Mouse (Mus musculus) neural tube, embryonic 14.5 days (tissue): Measurements from ENCODE around the gene 3110082I17Rik. TPM values are rescaled to one million over a fixed set of nuclear protein-coding genes. Genes with fewer than 3 reads are reported as not detected.

ENCODE experiments used
- ATAC-seq: fragments of 200-750 bp; cut with Nextera tagmentation; 2 replicates; pipeline ENCODE4 v1.8.0; 2017; ENCODE audit warnings: low read depth, mild to moderate bottlenecking, moderate TSS enrichment, moderate library complexity
- H3K27ac ChIP-seq: fragments of 300-500 bp; sonication (generic); 2 replicates; pipeline ENCODE4 v1.5.1; 2014; ENCODE audit warnings: low read depth, mild to moderate bottlenecking, control low read depth, low read length, moderate library complexity, mixed read lengths
- H3K27me3 ChIP-seq: fragments of 300-500 bp; sonication (generic); 2 replicates; pipeline ENCODE4 v1.6.1; 2014; ENCODE audit warnings: low read length; ENCODE audit not compliant: control insufficient read depth, insufficient read depth
- H3K36me3 ChIP-seq: fragments of 300-500 bp; sonication (generic); 2 replicates; pipeline ENCODE4 v1.6.1; 2014; ENCODE audit warnings: low read length, mixed read lengths; ENCODE audit not compliant: control insufficient read depth, insufficient read depth
- H3K4me1 ChIP-seq: fragments of 300-500 bp; sonication (generic); 2 replicates; pipeline ENCODE4 v1.6.1; 2014; ENCODE audit warnings: low read length; ENCODE audit not compliant: control insufficient read depth, insufficient read depth
- H3K4me2 ChIP-seq: fragments of 300-500 bp; sonication (generic); 2 replicates; pipeline ENCODE4 v1.6.1; 2014; ENCODE audit warnings: mild to moderate bottlenecking, low read depth, low read length, control low read depth
- H3K4me3 ChIP-seq: fragments of 300-500 bp; sonication (generic); 2 replicates; pipeline ENCODE4 v1.5.1; 2014; ENCODE audit warnings: low read depth, low read length, control low read depth, mixed read lengths
- H3K9ac ChIP-seq: fragments of 300-500 bp; sonication (generic); replicated peaks from 2 replicates; pipeline ENCODE4 v1.6.1; 2014; ENCODE audit warnings: low read depth, mild to moderate bottlenecking, control low read depth, low read length, mixed read lengths
- H3K9me3 ChIP-seq: fragments of 300-500 bp; sonication (generic); 2 replicates; pipeline ENCODE4 v1.6.1; 2016; ENCODE audit warnings: low read length; ENCODE audit not compliant: control insufficient read depth
- WGBS: fragments of 180-500 bp; shearing (Covaris S2); extraction: QIAGEN DNeasy Blood & Tissue Kit; methylation state at CpG from one replicate; pipeline ENCODE4 v1.1.7; 2014; 5-methylcytosine and 5-hydroxymethylcytosine counted together
- polyA plus RNA-seq: library from polyadenylated mRNA; unstranded; fragments of >200 nt; fragmentation: Nextera tagmentation; extraction: Ambion mirVana; gene quantifications from 2 replicates; pipeline ENCODE4 v1.2.1, GENCODE M21; 2014

The 3110082I17Rik gene
- polyA plus RNA-seq, 1 experiment from 2014 or later: 11.7 TPM

DNA sequence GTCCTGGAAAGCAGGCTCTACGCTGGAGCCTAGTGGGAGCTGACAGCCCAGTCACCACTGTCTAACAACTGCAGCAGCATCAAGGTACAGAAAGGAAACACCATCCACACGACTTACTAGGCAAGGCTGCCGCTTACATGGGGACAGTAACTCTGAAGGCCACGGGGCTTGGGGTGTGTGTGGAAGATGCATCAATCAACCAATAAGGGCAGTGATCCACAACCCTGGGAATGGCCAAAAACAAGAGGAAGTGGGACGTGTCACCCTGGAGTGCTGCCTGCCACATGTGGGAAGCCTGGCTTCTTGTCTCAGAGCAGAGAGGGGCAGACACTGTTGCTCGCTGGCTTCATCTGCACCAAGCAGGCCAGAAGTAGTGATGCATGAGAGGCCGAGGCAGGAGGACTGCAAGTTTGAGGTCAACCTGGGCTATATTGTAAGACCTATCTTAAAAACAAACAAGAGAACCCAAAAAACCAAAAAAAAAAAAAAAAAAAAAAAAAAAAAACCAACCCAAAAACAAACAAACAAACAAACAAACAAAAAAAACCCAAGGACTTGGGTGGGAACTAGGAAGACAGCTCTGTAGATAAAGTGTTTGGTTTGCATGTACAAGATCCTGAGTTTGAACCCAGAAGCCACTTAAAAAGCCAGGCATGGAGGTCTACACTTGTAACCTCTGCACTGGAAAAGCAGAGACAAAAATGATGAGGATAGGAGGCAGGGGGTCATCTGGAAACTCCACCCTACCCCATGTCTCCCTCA, 27.4 kb downstream of the 3110082I17Rik start:
- 52% methylated on average over 7 of the region's 7 CpGs for WGBS
- Histone ChIP-seq H3K36me3 (no peaks in the 10 kb centered on the region), H3K4me1 (peaks cover 55% of the 10 kb centered on the region), H3K9ac (no peak overlapping the region), H3K4me2 (no peak overlapping the region), H3K27me3 (no peaks in the 10 kb centered on the region), H3K4me3 (no peak overlapping the region), H3K9me3 (no peaks in the 10 kb centered on the region), H3K27ac (no peak overlapping the region)
- no peak for ATAC-seq

DNA sequence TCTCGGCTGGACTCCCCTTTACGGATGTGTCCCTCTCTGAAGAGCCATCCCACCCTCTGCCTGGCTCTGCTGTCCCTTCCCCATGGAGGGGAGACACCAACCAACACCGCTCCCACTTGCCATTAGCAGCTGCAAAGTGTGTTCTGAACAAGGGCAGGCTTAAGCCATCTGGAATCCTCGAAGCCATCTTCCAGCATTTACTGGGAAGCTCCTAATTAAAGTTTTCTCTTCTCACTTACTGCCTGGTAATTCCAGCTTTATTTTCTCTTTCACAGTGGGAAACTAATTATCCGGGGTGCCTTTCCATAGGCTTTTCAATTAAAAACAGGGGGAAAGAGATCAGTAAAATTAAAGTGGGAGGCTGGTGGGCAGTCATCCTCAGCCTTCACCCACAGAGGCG, 28.0 kb downstream of the 3110082I17Rik start:
- no peak overlapping the region for H3K4me2 ChIP-seq
- no peak overlapping the region for H3K9ac ChIP-seq
- no peaks in the 10 kb centered on the region for H3K27me3 ChIP-seq
- no peaks in the 10 kb centered on the region for H3K9me3 ChIP-seq
- no peak for ATAC-seq
- no peak overlapping the region for H3K4me3 ChIP-seq
- WGBS: 45% methylated on average over 6 of the region's 6 CpGs
- peaks cover 56% of the 10 kb centered on the region for H3K4me1 ChIP-seq
- no peaks in the 10 kb centered on the region for H3K36me3 ChIP-seq
- 0 out of 2 replicates have a peak overlapping the region, but pooled peaks have one; percentile 46 for H3K27ac ChIP-seq

DNA sequence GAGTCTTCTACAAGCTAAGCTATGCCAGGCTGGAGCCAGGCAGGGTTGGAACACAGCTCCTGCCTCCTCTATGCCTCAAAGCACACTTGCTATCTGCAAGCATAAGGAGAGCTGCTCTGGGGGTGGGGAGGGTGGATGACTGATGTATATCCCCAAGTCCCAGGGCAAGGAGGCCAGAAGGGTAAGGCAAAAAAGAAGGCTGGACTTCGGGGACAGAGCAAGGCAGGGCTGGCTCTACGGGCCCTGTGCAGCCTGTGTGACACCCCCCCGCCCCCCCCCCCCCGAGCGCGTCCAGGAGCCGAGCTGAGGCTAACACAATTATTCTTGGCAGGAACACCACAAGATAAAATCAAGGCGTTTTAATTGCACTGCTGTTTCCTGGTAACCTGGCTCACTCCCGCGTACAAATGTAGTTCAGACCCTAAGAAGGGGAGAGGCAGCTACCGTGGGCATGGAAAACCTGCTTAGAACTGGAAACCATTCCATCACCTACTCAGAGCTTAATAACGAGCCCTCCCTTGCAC, 30.4 kb downstream of the 3110082I17Rik start:
- Histone ChIP-seq H3K27me3 (no peaks in the 10 kb centered on the region), H3K9ac (no peak overlapping the region), H3K4me2 (no peak overlapping the region), H3K27ac (peak overlapping the region; percentile 52), H3K4me1 (peaks cover 49% of the 10 kb centered on the region), H3K9me3 (no peaks in the 10 kb centered on the region), H3K4me3 (no peak overlapping the region), H3K36me3 (no peaks in the 10 kb centered on the region)
- no peak for ATAC-seq
- 22% methylated on average over 11 of the region's 12 CpGs for WGBS

DNA sequence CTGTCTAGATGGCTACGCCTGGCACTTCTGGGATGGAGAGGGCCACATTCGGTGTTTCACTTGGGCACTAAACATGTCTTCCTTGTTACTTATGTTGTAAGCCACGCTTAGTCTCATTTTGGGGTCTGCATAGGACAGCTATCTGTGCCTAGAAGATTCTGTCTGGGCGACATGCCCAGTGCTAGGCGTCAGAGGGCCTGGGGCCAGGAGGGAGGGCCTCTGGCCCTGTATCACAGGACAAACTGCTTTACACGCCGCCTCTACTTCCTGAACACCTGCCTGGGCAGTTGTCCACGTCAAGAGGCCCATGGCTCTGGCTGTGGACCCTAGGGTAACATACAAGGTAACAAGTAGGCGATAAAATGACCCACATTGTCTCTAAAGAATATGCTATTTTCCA, 32.3 kb downstream of the 3110082I17Rik start:
- Histone ChIP-seq H3K4me2 (no peak overlapping the region), H3K27ac (no peak overlapping the region), H3K9me3 (no peaks in the 10 kb centered on the region), H3K36me3 (no peaks in the 10 kb centered on the region), H3K4me1 (peaks cover 42% of the 10 kb centered on the region), H3K4me3 (no peak overlapping the region), H3K9ac (no peak overlapping the region), H3K27me3 (no peaks in the 10 kb centered on the region)
- WGBS: 78% methylated on average over 9 of the region's 9 CpGs
- no peak for ATAC-seq

DNA sequence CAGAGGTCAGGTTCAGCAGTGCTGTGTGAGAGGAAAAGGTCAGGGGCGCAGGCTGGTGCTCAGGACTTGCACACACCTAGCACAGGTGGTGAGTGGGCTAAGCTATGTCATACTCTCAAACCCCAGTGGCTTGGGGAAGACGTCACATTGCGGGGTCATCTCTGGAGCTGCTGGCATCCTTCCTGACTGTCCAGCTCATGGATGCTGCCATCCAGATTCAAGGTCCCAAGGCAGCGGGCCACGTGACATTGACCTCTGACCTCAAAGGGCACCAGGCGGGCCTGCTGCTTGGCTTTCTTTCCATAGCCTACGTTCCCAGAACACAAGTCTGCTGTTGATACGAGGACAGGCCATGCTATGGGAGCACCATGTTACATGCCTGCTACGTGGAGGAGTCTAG, 33.3 kb downstream of the 3110082I17Rik start:
- Histone ChIP-seq H3K27me3 (no peaks in the 10 kb centered on the region), H3K4me3 (no peak overlapping the region), H3K9ac (no peak overlapping the region), H3K36me3 (no peaks in the 10 kb centered on the region), H3K9me3 (no peaks in the 10 kb centered on the region), H3K4me2 (no peak overlapping the region), H3K27ac (no peak overlapping the region), H3K4me1 (peaks cover 40% of the 10 kb centered on the region)
- 91% methylated on average over 9 of the region's 9 CpGs for WGBS
- no peak for ATAC-seq

DNA sequence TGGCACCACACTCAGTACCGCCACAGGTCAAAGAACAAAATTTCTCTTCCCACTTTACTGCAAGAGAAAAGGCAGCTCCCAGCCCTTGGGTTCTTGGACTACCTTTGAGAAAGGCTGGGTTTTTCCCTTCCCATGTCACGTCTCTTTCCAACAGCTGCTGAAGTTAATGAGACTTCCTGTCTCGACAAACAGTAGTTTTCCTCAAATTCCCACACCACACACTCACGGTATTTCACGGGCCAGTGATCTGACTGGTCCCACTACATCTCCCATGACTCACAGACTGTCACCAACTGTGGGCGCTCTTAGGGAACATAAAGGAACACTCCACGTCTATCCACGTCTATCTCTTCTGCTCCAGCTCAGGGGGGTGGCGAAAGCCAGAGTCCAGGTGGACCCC, 35.1 kb downstream of the 3110082I17Rik start:
- peaks cover 26% of the 10 kb centered on the region for H3K4me1 ChIP-seq
- ATAC-seq: no peak

DNA sequence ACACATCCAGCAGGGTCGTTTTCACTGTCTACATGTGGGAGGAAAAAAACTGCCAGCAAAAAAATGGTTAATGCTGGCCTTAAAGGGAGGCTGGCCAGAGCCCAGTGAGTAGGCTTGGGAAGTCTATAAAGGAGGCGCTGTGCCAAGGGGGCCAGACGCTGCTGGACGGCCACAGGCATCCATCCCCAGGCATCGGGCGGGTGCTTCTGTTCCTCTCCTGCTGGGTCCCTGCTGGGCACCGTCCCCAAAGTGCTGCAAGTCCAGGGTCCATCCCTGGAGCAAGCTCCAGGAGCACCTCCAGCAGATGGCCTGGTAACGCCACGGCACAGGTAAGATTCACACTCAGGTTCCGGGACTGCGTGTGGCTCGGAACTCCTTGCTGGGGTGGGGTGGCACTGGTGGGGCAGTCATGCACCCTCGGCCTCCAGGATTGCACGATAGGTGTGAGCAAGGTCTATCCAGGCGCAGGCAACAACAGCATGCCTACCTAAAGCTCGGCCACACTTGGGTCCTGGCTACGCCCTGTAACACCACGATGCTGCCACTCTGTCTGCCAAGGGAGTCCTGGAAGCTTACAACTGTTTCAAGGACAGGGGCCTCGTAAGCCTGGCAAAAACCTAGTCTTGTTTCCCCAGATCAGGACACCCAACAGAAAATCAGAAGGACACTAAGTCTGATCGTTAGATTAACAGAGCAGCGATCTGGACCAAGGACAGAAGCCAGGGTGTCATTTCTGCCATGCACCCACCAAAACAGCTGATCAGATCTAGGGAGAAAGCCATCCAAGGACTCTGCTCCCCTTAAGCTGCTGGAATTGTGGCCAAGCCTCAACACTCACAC, 37.1 kb downstream of the 3110082I17Rik start, which contains the start of gene Gper1:
Gene Gper1 (plus strand): TSS at position 126 of the 840 bp plus-strand sequence.
- no peak for ATAC-seq
- Histone ChIP-seq H3K9me3 (no peaks in the 10 kb centered on the region), H3K27ac (0 out of 2 replicates have a peak within 1 kb of the TSS, but pooled peaks have one; percentile 12)

More for the DNA sequence above, 35.1 kb downstream of the 3110082I17Rik start:
- Histone ChIP-seq H3K4me2 (no peak overlapping the region), H3K36me3 (no peaks in the 10 kb centered on the region), H3K27me3 (no peaks in the 10 kb centered on the region), H3K4me3 (no peak overlapping the region), H3K27ac (no peak overlapping the region), H3K9me3 (no peaks in the 10 kb centered on the region), H3K9ac (no peak overlapping the region)
- 80% methylated on average over 9 of the region's 9 CpGs for WGBS

DNA sequence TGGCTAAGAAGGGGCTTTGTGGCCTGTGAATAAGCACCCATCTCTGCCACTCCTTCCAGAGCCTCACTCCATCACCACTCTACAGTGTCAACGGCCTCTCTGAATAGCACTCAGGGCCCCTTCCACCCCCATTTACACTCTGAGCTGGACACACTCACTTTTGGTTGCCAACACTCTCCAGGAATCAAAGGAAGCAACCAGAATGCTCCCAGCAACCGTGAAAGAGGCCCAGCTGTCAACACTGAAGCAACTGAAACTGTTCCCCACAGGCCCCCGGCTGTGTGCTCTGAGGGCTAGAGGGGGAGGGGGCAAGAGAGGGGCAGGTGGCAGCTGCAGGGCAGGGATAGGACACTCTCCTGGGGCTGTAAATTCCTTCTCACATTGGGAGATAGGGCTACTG, 41.7 kb downstream of the 3110082I17Rik start:
- peaks cover 22% of the 10 kb centered on the region for H3K4me1 ChIP-seq
- peak; percentile 84 for ATAC-seq
- WGBS: 3% methylated on average over 3 of the region's 3 CpGs
- no peaks in the 10 kb centered on the region for H3K36me3 ChIP-seq
- no peaks in the 10 kb centered on the region for H3K27me3 ChIP-seq
- no peaks in the 10 kb centered on the region for H3K9me3 ChIP-seq
- peak overlapping the region; percentile 81 for H3K27ac ChIP-seq
- H3K4me2 ChIP-seq: no peak overlapping the region
- H3K4me3 ChIP-seq: no peak overlapping the region
- no peak overlapping the region for H3K9ac ChIP-seq

More for the DNA sequence above, 37.1 kb downstream of the 3110082I17Rik start, which contains the start of gene Gper1:
- no peaks in the 10 kb centered on the region for H3K36me3 ChIP-seq
- WGBS: 38% methylated on average over 21 of the region's 21 CpGs
- peaks cover 25% of the 10 kb centered on the region for H3K4me1 ChIP-seq
- H3K4me3 ChIP-seq: peak within 1 kb of the TSS; percentile 23; the same call in 1 of the 2 replicates
- peak within 1 kb of the TSS; percentile 35; the same call in 1 of the 2 replicates for H3K9ac ChIP-seq
- no peaks in the 10 kb centered on the region for H3K27me3 ChIP-seq
- H3K4me2 ChIP-seq: peak within 1 kb of the TSS; percentile 38
